Mouse (Mus musculus) adrenal gland, adult (tissue): ENCODE data around the gene Ocrl.
A peak's percentile ranks its signal among the peaks of the same experiment; 100 is the strongest.

Source experiments
- DNase-seq, 2 experiments: peaks; one replicate each; pipeline ENCODE4 v3.0.0; 2022 to 2023; ENCODE audit warnings: low spot score in 1 of 2; ENCODE audit not compliant: inconsistent age in 2 of 2

Gene Ocrl

DNA sequence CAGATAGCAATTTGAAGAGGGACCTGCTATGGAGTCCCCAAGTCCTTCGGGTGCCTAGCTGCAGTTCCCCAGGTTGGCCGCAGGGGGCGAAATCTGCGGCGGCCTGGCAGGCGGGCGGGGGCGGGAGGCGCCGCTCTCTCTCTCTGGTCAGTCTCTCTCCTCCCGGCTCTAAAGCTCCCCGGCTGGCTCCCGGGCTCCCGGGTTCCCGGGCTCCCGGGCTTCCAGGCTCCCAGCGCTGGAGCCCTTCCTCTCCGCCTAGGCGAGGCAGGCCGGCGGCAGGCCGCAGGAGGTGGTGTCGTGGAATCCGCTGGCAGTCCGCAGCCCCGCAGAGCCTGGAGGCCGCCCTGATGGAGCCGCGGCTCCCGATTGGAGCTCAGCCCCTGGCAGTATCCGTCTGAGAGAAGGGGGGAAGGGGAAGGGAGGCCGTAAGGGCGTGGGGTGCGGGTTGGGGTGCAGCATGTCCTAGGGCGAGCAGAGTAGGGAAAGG, at the start of gene Ocrl:
Gene Ocrl (plus strand): TSS at position 82 of the 487 bp plus-strand sequence.
- DNase-seq, result peak; percentile 80 to 92

DNA sequence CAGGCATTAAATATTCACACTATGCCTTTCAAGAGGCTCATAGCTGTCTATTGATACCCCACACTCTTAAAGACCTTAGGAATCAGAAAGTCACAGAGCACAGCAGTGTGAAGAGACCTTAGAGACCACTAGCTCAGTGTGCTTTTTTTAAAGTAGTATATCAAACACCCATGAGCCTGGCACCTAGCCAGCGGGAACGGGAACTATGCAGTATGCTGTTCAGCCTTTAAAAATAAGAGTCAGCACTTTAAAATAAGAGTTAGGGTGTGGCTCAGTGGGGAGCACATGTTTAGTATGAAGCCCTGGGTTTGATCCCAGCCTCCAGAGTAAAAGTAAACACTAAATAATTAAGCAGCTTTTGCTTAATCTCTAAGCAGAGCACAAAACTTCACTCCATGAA, 32.1 kb upstream of the Ocrl start:
- DNase-seq, result peak; percentile 19 to 44

GRCm38 (mm10) chrX:47882813-47883212, 29.4 kb upstream of the Ocrl start:
- no peak for DNase-seq

DNA sequence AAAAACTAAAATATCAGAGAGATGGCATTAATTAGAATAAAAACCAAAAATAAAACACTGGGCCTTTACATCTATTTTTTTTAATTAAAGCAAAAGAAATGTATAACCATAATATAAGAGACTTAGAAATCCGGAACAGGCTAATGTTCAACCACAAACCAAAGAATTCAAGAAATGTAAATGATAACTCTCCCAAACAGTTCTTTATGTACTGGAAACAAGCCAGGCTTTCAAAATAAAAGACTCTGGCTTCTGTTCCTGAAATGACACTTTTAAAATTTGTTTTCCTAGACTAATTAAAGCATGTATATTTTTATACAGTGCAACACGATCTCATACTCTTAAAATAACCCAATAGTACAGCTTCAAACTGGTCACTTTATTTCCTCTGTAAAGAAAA, 24.8 kb upstream of the Ocrl start:
- DNase-seq, result no peak

DNA sequence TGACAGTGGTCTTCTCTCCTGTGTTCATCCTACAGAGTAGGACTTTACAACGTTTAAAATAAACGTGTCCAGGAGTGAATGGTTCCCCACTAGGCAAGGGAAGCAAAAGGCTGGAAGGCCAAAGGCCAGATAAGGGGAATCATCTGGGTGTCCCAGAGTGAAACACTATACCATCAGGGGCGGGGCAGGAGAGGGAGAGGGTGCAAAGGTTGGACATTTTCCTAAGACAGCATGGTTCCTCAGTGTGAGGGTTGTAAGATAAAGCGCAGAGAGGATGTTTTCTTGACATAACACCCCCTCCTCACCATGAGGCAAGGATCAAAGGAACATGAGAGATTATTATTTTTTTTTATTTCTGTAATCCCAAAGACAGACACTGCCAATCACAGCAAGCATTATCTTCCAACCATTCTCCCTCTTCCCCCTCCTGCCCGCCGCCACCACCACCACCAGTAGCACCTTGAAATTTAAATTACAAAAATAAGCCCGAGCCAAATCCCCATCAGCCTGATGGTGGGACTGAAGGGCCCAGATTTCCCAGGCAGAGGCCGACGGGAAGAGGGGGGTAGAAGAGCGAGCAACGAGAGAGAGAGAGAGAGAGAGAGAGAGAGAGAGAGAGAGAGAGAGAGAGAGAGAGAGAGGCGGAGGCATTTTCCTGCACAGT, 20.8 kb upstream of the Ocrl start:
- no peak for DNase-seq

DNA sequence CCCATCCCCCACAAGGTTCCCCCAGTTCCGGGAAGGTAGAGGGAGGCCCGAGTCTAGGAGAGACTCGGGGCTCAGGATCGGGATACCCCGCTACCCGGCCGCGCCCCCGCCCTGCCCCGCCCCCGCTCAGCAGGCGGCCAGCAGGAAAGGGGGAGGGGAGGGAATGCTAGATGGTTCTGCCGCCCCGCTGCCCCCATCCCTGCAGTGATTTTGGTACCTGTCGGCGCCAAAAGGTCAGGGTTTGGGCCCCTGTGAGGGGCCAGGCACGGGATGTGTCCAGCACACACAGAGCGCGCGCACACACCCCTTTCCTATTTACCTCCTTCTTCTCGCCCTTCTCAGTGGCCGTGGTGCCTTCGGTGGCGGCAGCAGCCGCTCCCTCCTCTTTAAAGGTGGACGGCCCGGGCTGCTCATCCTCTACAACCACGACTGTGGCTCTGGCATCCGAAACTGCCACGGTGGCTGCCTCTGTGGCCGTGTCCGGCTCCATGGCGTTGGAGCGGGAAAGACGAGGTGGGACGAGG, 20.2 kb upstream of the Ocrl start:
- peak; percentile 44 to 67 for DNase-seq

DNA sequence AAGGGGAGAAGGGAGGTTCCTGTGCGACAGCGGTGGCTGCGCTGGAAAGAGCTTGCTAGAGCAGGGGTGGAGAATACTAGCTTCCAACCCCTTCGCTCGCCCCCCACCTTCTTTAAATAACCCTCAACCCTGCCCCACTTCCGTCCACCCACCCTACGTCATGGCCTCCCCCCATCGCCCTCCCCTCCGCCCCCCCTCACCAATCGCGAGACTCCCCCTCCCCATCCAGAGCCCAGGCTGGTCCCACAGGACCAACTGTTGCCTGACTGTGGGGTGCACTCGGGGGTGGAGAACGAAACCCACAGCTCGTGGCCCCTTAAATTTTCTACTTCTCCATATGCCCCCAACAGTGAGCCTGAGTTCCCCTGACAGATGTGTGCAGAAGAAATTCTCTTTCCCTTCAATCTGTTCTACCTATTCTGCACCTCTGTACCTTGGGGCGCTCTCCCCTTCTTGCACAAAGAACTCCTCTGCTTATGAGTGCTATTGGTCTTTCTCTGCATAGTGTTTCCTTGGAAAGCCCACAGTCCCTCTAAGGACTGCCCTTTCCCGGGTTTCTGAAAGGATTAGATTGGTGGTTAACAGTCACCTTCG, 19.7 kb upstream of the Ocrl start, which contains the start of gene Smarca1:
Gene Smarca1 (minus strand): TSS at position 544 of the 594 bp plus-strand sequence.
- no peak for DNase-seq

DNA sequence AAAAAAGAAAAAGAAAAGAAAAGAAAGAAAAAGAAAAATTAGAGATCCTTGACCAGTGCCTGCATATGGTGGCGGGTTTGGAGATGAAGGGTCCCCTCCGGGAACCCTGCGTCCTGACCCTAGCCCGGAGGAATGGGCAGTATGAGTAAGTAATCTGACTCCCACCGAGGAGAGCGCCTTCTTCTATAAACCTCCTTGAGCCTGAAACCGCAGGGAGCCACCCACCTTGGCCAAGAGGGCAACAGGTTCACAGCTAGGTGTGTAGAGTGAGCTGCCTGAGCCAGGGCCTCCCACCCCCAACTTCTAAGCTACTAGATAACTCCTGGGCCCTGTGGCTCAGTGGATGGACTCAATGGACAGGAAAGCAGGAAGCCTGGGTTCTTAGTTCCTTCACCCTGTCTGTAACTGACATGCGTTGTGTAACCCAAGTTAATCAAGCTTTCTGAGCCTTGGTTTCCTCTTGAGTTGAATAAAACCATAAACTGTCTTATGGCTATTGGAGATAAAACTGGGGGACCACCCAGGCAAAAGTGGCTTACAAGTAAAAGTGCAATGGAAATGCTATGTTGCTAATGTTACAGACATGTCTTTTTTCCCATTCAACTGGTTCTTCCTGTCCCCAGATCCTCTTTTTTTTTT, 836 bp downstream of the Ocrl start:
- peak; percentile 31 to 71 for DNase-seq

DNA sequence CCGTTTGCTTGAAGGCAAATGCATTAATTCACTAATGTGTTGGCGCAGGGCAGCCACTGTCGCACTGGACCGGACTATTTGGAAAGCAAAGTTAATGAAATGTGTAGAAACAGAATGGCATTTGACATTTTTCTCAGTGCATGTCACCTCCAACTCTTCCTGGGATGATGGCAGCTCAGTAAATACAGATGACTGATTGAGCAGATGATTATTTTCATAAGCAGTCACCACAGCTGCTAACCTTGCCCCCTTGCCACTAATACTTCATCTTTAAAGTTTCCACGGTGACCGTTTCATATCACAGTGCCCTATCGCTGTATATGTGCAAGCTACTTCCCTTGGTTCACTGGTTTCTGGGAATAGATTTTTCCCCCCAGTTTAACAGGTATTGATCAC, 1.4 kb downstream of the Ocrl start:
- DNase-seq, result no peak

- peak; percentile 39 to 76 for DNase-seq
These were observed 4.6 kb downstream of the Ocrl start for GRCm38 (mm10) chrX:47916831-47917230.

GRCm38 (mm10) chrX:47920541-47920940, 8.4 kb downstream of the Ocrl start:
- no peak for DNase-seq

- peak in 1 of 2 experiments; percentile 59 for DNase-seq
These were observed 15.8 kb downstream of the Ocrl start for GRCm38 (mm10) chrX:47927981-47928380.

DNA sequence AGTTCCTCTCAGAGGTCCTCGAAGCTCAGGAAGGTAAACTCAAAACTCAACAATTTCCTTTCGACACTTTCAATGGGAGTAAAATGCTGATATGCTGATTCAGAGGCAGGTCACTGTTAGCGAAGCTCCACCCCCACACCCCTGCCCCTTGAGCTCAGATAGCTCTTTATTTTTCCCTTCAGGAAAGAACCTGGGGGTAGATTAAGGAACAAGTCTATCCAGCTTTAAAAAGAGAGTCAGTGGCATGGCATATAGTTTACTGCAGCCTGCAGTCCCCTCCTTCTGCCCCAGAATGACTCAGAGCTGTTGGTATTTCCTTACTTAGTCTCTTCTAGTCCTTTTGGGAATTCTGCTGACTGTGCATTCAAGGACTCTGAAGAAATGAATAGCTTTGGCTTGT, 18.3 kb downstream of the Ocrl start:
- DNase-seq, result peak in 1 of 2 experiments; percentile 39

GRCm38 (mm10) chrX:47934352-47934751, 22.2 kb downstream of the Ocrl start:
- no peak for DNase-seq

DNA sequence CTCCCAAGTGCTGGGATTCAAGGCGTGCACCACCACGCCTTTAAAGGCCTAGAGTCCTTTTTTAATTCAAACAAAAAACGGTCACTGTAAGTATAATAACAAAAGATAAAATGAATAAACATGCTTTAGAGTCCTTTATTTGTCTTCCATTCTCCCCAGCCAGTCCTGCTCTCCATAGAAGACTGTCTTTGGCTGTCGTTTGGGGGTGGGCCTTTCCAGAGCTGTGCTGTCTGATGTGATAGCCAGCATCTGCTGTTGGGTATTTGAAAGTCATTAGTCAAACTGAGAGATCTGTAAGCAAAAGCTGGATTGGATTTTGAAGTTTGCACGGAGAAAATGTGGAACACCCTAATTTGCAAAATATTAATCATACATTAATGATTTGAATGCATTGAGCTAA, 24.7 kb downstream of the Ocrl start:
- no peak for DNase-seq

DNA sequence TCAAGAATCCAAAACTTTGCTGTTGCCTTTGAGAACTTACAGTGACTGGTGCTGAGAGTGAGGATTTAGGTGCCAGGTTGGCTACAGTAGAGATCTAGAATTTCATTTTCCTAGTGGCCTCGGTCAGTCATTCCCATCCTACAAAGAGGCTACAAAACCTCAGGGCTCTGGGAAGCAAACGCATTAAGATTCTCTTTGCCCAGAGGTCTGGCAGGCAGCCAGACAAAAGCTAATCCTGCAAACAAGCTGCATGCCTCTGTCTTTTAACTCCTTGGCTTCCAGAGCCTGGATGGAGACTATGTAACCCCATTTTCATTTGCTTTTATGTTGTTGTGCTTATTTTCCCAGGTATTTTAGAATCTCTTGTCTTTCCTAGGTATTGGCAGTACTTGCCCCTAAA, 25.6 kb downstream of the Ocrl start:
- DNase-seq, result no peak

- DNase-seq, result no peak
These were observed 37.5 kb downstream of the Ocrl start for GRCm38 (mm10) chrX:47949729-47950128.

- no peak for DNase-seq
These were observed 50.4 kb downstream of the Ocrl start for GRCm38 (mm10) chrX:47962579-47962978.

GRCm38 (mm10) chrX:47970371-47970770, 58.2 kb downstream of the Ocrl start:
- DNase-seq, result no peak

DNA sequence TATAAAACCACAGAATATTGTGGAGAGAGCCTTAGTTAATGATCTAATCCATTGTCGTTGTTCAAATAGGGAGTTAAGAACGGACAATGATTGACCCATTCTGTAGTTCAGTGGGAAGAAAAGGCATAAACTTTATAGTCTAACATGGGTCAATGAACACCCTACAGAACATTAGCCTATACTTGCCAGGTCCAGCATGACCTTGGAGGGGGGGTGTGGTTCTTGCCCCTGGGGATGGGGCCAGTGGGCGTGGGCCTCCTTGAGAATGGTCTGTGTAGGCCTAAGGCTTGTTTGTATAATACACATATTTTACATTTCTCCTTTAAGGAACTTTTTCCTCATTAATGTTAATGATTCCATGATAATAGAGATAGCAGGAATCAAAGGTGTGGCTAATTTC, 58.7 kb downstream of the Ocrl start:
- no peak for DNase-seq

DNA sequence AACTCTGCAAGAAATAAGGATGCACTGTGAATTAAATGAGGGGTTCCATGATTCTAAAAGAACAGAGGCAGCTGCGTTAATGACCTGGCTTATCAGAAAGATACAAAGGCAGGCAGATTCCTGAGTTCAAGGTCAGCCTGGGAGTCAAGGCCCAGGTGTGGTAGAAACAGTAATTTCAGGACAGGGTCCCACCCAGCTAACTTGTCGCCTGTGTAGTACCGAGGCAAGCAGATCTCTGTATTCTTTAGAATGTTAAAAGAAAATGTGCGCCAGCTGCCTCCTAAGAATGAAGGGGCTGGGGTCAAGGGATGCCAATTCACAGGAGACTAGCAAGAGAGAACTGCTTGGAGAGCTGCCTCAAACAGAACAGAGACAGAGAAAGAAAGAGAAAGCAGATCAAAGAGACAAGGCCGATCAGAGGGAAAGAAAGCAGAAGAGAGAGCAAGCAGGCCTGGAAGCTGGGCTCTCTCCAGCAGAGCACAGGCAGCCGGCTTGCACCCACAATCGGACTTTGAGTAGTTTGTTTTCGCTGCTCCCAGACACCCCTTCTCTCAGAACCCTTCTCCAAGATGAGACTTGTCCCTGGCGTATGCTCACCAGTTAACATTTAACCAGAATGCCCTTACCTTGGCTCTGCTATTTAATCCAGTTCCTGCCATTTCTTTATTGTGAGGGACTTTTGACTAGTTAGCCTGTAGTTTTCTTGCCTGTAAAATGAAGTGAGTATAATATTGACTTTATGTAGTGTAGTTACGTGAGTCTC, 59.4 kb downstream of the Ocrl start:
- DNase-seq, result peak in 1 of 2 experiments; percentile 25
